Mouse (Mus musculus): Measurements from ENCODE around the gene Hoxa13.
A peak's percentile ranks its signal among the peaks of the same experiment; 100 is the strongest.

Hoxa13 gene

DNA sequence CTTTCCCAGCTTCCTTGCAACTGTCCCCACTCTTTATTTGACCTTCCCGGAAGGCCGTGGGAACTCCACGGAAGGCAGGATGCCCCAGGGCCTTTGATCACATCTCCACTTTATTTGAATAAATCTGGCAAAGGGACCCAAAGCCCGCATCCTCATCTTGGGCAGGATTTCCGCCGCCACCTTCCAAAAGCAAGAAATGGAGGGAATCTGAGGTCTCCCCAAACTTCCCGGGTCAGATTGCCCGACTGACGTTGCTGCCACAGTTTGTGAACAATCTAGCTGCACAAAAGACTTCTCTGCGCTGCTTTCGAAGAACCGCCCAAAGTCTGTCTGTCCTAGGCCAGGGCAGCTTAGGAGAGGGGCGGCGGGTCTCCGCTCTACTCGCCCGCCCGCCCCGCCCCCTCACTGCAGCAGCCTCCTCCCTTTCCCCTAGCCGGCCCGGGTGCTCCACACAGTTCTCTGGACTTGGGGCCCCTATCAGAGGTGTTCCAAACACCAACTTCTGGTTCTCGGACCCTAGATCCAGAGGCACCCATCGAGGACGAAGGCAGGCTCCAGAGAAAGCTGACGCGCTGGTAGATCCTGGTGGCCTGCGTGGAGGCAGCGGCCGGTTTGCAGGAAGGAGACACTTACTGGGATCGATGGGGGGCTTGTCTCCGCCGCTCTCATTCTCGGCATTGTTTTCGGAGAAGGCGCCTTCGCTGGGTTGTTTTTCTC is 35.6 kb downstream of the Hoxa13 start:
- no peak for DNase-seq (ENCODE audit: low spot score in 2 of 2)

DNA sequence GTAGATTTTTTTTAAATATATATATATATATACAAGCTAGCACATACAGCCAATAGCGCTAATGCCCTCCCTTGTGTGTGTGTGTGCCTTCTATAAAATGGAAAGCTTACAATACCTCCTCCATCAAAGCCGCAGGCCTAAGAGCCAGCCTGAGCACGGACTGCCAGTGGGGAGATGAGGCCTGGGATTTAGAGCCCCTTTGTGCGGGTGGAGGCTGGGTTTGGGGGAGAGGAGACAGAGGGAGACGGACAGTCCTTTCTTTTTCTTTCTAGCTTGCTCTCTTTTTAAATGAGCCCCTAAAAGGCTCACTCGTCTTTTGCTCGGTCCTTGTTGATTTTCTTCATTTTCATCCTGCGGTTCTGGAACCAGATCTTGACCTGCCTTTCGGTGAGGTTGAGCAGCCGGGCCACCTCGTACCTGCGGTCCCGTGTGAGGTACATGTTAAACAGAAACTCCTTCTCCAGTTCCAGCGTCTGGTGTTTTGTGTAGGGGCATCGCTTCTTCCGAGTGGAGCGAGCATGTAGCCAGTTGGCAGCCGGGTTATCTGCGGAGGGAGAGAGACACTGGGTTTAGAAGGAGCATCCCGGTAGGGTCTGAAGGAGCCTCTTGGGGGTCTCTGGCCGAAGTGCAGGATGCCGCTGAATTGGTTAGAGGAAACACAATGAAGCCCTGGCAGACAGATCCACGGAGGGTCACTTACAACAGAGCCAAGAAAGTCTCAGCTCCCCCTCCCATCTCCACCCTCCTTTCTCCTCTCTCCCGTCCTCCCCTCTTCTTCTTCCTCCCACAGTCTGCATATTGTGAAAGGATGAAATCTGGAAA is 36.5 kb downstream of the Hoxa13 start:
- DNase-seq (ENCODE audit: low spot score in 2 of 2) = no peak

DNA sequence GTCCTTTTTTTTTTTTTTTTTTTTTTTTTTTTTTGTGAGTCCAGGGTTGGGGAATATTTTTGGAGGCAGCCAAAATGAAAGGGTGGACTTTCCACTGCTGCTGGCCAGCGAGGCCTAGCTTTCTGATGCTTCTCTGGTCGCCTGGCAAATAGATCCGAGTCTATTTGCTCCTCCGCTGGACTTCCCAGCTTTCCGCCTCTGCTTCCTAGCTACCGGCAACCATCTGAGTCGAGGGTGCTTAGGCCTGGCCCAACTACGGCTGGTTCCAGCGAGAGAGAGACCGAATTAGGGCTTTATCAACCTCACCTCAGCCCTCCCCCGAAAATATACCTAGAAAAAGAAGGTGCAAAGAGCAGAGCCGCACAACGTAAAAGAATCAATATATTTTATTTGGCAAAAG is 38.0 kb downstream of the Hoxa13 start:
- no peak for DNase-seq (ENCODE audit: low spot score in 2 of 2)

DNA sequence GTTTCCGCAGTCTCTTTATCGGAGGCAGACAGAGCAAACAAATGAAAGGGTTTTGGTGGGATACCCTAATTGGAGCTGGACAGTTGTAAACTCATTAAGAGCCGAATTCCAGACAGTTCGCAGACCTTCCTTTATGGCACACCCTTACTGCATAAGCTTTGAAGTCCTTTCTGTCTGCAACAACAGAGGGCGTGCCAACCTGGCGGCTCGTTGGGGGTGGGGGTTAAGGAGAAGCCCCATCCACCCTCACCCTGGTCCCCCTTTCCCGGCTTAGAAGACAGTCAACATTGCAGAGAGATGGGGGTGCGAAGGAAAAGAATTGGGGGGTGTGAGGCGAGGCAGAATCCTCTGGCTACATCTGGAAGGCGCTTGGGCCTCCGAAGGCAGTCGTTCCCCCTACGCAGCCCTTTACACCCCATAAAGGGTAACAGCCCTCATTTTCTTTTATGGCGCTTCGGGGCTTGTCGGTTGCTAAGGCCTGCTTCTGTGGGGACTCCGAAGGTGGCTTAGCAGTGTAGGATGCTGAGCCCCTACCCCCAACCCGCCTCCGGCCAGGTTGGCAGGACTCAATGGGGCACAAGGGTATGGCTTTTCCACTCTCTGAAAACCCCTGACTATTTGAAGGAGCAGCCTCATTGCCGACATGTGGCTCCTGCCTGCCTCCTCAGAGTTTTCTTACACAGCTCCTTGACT is 38.5 kb downstream of the Hoxa13 start:
- no peak for DNase-seq (ENCODE audit: low spot score in 2 of 2)

DNA sequence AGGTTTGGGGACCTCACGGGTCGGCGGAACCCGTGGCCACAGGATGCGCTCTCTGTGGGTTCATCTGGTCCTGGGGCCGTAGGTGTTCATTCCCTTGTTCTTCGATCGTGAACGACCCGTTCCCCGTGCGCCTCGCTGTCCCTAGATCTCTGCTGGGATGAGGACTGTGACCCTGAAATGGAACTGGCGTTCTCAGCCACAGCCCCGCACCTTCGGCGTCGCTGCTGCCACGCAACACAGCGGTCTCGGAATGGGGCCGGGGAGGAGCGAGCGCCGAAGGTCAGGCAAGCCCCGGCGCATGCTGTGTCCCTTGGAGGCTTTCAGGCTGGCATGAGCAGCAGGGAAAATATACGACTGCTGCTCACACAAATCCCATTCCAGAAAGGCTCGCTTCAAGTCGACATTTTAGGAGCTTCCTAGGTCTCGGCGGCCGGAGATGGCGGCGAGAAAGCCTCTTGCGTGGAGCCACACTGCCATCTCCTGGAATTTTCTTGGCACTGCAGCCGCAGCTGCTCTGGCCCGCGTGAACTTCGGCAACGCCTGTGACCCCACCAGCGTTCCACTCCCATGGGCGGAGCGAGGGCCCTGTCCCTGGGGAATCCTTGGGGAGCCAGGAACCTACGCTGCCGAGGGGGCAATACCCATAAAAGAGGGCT is 39.2 kb downstream of the Hoxa13 start, which contains the start of gene Hoxa7:
Gene Hoxa7 (minus strand): TSS at position 518 of the 656 bp plus-strand sequence.
- DNase-seq (ENCODE audit: low spot score in 2 of 2) = peak; percentile 54 to 74

DNA sequence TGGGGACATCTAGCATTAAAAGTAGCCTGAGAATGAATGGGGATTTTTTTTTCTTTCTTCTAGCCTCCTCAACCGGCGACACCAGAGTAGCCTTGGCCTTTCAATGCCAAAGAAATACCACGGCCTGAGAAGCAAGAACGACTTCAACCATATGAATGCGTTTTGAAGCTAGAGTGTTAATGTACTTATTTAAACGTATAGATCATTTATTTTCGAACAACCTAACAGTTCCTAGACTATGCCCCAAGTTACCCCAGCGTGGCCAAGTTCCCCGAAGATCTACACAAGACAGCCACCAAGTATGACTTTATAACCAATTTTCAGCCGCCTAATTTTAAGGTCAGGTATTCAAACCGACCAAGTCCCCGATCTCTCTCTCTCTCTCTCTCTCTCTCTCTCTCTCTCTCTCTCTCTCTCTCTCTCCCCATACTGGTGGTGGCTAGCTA is 39.8 kb downstream of the Hoxa13 start:
- DNase-seq (ENCODE audit: low spot score in 2 of 2) = no peak

DNA sequence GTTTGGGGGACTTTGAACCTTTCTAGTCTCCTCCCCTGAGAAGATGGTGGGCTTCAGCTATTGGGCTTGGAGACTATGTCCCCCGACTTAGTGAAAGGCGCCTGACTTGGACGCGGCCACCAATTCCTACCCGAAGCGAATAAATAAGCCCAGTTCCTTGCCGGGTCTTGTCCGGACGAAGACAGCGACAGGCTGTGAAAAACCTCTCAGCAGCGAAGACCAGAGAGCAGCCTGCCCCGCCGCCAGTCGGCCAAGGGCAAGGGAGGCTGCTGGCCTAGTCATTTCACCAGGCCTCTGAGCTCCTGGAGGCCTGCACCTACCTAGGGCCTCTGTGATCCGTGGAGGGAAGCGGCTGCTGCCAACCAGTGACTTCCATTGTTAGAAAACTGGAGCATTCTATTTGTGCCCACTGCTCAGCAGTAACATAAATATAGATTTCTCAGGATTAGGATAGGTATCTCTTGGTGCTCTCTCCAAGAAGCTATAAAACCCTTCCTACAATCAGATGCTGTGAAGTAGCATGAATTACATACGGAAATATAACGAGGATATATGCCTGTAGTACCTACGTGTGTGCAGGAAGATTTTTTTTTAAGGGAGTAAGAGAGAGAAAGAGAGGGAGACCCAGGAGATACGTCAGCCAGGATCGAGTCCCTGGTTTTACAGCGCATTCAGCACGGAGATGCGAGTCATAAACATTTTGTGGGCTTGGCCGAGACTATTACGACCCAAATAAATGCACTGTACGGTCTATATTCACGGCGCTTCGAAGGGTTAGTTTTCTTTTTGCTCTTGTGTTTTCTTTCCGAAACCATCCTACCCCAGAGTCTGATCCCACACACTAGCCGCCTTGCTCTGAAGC is 40.4 kb downstream of the Hoxa13 start:
- no peak for DNase-seq (ENCODE audit: low spot score in 2 of 2)

DNA sequence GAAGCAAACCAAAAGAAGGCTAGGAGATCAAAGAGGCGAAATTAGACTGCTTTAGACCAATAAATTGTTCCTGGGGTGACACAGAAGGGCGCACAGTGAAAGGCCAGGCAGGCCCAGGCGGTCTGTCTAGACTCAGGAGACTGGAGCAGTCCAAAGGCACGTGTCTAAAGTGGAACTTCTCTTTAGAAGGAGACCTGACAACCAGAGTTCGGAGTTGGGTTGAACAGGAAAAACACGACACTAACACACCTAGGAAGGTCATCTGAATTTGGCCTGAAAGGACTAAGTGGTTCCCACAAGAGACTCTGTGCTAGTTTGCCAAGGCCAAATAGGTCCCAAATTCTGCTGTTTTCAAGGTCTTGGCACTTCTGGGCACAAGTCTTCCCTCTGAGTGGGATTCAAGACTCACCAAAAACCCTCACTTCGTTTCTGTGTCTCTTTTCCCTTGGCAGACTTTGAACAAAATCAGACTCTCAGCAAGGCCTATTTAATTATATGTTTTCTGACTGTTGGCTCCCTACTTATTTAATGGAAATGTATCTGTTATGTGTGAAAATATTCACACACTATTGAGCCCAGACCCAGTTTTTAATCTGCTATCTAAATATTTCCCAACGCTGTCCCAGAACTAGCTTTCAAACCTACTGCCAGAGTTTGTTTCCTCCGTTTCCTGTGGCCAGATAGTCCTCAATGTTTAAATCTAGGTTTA is 41.3 kb downstream of the Hoxa13 start:
- DNase-seq (ENCODE audit: low spot score in 2 of 2) = no peak

DNA sequence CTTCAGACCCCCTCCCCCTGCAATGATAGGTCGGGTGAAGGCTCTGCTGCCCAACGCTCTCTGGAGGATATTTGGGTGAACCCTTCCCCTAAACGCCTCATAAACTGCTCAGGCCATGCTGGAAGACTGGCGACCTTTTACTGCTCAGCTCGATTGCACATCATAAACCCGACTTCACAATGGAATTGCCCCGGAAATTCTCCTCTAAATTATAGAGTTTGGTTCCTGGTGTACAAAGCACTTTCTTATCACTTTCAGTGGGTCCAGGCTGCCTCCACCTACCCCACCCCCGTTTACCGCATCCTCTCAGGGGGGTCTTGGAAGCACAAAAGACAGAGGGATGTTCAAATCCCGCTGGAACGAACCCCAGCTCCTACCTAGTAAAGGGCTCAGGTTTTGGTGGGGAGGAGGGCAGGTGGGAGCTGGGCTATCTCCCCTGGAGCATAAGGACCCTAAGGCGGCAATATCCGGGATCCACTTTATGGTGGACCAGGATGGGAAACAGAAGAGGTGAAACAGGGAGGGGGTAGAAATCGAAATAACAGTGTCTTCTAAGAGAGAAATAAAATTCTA is 42.0 kb downstream of the Hoxa13 start:
- no peak for DNase-seq (ENCODE audit: low spot score in 2 of 2)

DNA sequence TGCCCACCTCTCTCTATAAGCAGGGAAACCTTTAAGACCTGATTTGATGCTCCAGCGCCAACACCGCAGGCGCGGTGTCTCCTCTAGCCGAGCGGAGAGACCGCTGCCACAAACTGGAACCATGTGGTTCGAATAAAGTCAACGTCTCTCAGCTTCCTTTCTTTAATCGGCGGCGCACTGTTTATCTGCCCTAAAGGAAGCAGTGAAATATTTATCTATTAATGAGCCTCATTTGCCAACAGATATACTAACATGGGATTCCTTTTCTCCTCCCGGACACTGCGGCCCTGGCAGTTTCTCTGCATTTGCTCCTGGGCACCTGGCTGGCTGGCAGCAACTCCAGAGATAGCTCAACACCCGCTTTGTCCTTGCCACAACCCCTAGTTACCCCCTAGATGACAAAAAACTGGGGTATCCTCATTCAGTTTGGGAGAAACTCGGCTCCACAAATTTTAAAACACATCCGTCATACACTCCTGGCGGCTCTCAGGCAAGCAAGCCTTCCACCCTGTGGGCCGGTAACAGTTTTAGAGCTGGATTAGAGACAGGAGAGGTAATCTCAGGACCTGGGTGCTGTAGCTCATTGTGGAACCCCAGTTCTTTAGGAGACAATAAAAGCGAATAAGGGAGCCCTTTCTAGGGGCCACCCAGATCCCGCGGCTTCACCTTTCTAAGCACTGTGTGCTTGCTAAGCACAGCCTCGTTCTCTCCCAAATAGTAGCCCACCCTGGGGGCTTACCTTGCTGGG is 42.6 kb downstream of the Hoxa13 start:
- DNase-seq (ENCODE audit: low spot score in 2 of 2) = no peak

DNA sequence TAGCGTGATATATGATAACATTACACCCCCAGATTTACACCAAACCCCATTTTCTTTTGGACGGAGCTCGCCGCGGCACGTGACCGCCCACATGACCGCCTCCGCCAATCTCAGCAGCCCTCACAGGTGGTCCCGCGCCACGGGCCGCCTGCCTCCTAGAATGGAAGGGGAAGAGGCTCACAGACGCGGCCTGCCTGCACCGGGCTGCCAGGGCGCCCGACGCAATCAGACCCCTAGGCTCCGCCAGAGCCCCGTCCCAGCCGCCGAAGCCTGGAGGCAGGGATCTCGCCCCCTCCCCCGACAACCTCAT is 43.3 kb downstream of the Hoxa13 start:
- DNase-seq (ENCODE audit: low spot score in 2 of 2) = no peak

DNA sequence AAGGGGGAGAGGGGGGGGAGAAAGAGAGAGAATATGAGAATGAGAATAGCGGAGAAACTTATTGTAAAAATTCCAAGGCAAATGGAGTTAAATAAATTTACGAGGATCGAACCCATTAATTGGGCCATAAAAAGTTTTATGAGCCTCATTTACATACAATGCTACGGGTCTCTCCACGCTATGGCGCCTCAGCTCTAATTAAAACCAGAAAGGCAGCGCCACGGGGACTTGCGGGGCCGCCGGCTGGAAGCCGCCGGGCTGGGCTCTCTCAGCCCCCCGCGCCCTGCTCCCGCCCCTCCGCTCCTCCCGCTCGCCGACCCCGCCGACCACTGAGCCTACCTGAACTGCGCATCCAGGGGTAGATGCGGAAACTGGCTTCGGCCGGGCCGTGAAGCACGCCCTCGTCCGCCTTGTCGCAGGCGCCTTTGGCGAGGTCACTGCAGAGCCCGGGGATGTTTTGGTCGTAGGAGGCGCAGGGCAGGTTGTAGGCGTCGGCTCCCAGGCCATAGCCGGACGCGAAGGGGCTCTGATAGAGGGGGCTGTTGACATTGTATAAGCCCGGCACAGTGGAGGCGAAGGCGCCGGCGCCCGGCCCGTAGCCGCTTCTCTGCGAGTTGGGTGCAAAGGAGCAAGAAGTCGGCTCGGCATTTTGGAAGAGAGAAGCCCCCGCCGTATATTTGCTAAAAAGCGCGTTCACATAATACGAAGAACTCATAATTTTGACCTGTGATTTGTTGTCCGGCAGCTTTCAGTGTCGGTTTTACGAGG is 43.8 kb downstream of the Hoxa13 start:
- DNase-seq (ENCODE audit: low spot score in 2 of 2) = no peak

DNA sequence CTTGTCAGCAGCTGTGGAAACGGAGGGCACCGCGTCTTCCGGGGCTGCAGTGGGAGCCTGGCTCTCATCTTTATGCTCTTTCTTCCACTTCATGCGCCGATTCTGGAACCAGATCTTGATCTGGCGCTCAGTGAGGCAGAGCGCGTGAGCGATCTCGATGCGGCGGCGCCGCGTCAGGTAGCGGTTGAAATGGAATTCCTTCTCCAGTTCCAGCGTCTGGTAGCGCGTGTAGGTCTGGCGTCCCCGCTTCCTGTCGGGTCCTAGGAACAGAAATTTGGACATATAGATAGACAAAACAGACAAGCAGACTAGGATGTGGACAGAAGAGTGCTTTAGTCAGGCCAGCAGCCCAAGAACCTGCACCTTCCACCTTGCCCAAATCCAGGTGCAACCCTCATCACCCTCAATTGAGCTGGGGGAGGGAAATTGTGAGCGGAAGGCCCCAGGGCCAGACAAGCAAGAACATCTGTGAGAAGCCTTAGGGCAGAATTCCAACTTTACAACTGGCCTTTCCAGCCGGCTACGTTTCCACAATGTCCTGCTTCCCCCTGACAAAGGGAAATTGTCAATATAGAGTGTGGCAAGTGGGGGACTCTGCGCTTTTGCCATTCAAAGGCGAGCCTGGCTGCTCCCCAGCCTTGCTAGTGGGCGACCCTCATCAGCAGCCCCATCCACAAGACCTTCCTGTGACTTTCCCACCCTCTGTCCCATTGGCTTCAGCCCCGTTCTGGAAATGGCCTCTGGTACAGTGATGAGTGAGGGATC is 44.7 kb downstream of the Hoxa13 start:
- no peak for DNase-seq (ENCODE audit: low spot score in 2 of 2)

DNA sequence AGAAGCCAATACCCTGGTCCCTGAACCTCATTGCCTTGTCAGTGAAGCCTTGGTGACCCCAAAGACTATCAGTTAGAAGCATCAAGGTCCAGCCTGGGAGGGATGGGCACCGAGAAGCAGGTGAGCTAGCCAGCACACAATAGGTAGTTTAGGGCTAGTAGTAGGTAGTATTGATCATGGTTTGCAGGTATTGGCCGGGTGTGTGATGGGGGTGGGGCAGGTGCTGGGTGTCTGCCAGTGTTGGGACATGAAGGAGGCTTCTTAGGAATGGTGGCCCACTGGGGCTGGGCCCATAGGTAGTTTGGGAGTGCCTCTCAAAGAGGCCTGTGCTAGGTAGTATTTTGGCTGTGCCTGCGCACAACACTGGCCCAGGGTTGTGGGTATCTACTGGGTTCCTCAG is 45.6 kb downstream of the Hoxa13 start:
- DNase-seq (ENCODE audit: low spot score in 2 of 2) = no peak

DNA sequence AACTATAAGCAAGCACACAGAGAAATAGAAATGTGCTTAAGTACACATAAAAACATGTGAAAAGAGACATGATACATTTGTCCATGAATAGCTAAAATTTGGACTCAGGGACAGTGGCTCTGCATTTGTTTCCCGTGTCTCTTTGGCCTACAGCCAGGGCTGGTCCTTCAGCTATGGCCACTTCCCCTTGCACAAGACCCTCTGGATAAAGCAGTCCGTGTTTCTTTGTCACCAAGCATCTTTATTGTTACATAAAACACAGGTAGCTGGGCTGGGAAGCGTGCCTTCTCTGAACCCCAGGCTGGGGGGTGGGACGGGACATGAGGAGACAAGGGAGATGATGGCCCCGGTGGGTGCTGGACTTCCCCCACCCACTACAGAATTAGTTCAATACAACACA is 46.4 kb downstream of the Hoxa13 start:
- DNase-seq (ENCODE audit: low spot score in 2 of 2) = no peak

DNA sequence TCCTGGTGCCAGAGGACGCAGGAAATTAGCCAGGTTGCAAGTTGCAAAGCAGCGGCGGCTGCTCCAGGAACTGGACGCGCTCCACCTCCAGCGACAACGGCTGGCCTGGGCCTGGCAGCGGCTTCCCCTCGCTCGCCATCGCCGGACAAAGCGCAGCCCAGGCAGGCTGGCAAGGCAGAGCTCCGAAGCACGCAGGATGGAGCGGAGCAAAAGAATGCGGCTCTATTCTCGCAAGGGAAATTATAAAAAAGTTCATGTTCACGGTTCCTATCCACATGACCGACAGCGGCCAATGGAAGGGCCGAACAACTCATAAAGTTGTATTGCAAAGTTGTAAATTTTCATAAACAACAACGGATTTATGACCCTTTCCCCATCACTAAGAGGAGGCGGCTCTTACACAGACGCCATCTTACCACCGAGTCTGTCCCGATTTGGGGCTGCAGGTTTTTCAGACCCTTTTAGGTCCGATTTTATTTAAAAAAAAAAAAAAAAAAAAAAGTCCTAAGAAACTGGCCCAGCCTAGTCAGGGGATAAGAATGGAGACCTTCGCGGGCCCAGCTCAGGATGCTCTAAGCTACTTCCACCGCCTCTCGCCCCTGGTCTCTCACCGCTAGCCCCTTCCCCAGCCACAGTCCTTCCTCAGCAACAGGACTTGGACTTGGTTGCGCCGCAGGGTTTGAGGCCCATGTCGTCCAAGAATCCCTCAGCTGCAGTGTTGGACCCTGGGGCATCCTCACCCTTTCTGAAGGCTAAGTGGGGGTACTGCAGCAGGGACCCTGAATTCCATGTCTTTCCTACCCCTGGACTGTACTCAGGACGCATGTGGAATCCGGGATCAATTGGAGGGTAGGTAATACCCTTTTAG is 47.3 kb downstream of the Hoxa13 start, which contains the start of the genes Hoxa3 and Gm28308:
Gene Hoxa3 (minus strand): TSS at position 218 of the 868 bp plus-strand sequence.
Gene Gm28308 (minus strand): TSS at position 221 of the 868 bp plus-strand sequence.
- no peak for DNase-seq (ENCODE audit: low spot score in 2 of 2)
